Mouse (Mus musculus): ENCODE data around the gene Trpm2.

GRCm38 (mm10) chr10:77902894-77903715, 67.3 kb downstream of the Trpm2 start:
- TF ChIP-seq CTCF (conservative IDR thresholded peaks at IDR 0.05 in 1 of 2, IDR thresholded peaks at IDR 0.05 in 1 of 2; ENCODE audit: low read depth in 2 of 2, low read length in 2 of 2): no peak
- no peak for TF ChIP-seq POLR2A (IDR thresholded peaks at IDR 0.05; ENCODE audit: low read depth, low read length)
- TF ChIP-seq CHD1 (IDR thresholded peaks at IDR 0.05; ENCODE audit: low read depth, low read length): no peak
- no peak for TF ChIP-seq BHLHE40 (IDR thresholded peaks at IDR 0.05; ENCODE audit: low read depth, low read length)
- no peak for TF ChIP-seq ZMIZ1 (IDR thresholded peaks at IDR 0.05; ENCODE audit: low read depth, low read length)
- TF ChIP-seq SIN3A (IDR thresholded peaks at IDR 0.05; ENCODE audit: low read length): no peak
- no peak for TF ChIP-seq MAFK (IDR thresholded peaks at IDR 0.05; ENCODE audit: insufficient replicate concordance, low read length)
- TF ChIP-seq E2F4 (IDR thresholded peaks at IDR 0.05; ENCODE audit: insufficient replicate concordance, low read depth, low read length): no peak

Measured in CH12.LX (cell line).